Mouse (Mus musculus) right cerebral cortex, postnatal 25 days (tissue): ENCODE results near the gene Usb1.
"Not testable (repeated sequence)": the region's sequence is repeated elsewhere in the genome, so short reads cannot be mapped to it uniquely, and the experiment has no call there.

Experiments
- DNase-seq: peaks from one replicate; pipeline ENCODE4 v3.0.0; 2022

The Usb1 gene

DNA sequence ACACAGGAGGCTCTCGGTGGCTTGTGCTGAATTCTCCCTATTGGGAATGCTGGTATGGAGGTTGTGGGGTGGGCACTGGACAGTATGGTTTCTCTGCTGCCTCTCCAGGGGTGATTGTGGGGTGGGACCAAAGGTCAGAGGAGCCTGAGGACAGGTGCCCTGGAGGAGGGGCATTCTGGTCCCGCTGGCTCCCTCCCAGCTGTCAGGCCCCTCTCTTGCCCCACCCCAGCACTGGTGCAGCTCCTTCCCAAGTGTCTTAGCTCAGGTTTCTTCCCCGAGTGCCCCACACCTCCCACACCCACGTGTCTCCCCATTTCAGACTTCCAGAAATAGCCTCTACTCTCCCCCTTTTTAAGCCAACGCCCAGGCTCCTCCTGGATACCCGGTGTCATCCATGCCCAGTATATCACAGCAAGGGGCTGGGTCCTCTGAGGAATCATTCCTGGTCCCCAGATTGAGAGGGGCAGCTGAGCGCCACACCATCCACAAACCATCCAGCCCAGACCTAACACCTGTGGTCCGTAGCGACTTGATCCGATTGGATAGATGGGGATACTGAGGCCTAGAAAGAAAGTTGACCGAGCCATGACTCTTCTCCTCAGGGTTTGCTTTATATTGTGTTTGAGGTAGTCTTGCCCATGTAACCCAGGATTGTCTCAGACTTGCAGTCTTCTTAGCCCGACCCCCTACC lies 44.4 kb downstream of the Usb1 start:
- no peak for DNase-seq

DNA sequence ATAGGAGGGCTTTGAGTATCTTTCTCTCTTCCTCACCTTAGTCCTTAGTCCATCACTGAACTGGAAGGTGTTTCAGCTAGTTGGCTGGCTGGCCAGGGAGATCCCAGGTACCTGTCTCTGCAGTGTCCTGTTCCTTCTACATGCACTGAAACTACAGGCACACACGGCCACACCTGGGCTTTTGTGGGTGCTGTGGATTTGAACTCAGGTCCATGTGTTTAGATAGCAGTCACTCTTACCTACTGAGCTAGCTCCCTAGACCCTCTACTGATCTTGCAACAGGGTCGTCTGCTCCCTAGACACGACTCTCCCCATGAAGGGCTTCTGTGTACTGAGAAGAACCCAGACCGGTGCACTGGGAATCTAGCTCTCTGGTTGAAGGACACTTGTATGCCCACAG lies 45.0 kb downstream of the Usb1 start:
- no peak for DNase-seq

DNA sequence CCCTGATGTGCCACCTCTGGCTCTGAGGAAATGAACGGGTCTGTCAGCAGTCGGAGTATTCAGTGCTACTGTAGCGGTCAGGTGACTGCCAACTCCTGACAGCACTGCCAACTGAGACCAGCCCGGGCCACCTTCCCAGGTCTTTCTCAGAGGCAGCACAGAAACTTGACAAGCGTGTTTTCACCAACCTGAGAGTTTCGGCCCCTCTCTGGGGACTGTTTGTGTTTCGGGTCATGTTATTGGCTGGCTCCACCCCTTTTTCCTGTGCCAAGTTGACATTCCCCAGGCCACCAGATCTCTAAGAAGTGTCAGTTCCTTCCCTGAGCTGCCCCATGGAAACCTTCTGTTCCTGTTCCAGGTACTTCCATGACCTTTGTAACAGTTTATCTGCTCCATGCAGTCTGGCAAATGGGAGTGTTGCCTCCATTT lies 45.8 kb downstream of the Usb1 start:
- no peak for DNase-seq

DNA sequence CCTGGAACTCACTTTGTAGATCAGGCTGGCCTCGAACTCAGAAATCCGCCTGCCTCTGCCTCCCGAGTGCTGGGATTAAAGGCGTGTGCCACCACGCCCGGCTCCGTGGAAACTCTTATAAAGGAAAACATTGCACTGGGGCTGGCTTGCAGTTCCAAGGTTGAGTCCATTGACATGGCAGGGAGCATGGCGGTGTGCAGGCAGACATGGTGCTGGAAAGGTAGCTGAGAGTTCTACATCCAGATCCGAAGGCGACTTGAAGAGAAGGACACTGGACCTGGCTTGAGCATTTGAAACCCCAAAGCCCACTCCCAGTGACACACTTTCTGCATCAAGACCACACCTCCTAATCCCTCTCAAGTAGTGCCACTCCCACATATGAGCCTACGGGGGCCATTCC lies 46.8 kb downstream of the Usb1 start:
- not testable (repeated sequence) for DNase-seq

GRCm38 (mm10) chr8:95380953-95381352 lies 48.9 kb downstream of the Usb1 start:
- DNase-seq: no peak

DNA sequence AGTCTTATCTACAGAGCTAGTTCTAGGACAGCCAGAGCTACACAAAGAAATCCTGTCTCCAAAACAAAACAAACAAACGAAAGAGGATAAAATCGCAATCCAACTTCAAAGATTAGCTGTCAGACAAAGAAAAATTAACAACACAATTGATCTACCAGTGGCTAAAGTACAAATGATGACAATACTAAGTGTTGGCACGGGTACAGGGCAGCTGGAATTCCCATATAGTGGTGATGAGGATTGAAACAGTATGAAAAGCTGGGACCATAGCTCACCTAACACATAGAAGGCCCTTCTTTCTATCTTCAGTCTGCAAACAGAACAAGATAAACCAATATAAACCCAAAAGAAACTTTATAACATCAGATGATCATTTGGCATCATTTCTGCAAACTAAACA lies 49.5 kb downstream of the Usb1 start:
- DNase-seq: no peak

GRCm38 (mm10) chr8:95384501-95384900 lies 52.4 kb downstream of the Usb1 start:
- no peak for DNase-seq

DNA sequence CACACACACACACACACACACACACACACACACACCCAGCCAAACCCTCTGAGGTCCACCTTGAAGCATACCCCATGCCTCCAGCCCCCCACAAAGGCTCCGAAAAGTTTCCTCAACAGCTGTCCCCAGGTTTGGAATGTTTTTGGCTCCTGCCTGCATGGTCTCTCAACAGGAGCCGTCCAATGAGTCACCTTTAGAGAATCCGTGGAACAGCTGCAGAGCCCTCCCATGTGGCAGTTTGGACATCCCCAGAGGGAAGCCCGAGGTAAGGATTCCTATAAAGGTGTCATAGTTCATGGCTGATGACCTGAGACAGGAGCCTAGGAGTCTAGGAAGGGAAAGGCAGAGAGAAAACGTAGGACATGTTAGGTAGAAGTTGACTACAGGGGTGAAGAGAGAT lies 54.0 kb downstream of the Usb1 start:
- DNase-seq: no peak

GRCm38 (mm10) chr8:95387221-95387620 lies 55.1 kb downstream of the Usb1 start:
- no peak for DNase-seq

DNA sequence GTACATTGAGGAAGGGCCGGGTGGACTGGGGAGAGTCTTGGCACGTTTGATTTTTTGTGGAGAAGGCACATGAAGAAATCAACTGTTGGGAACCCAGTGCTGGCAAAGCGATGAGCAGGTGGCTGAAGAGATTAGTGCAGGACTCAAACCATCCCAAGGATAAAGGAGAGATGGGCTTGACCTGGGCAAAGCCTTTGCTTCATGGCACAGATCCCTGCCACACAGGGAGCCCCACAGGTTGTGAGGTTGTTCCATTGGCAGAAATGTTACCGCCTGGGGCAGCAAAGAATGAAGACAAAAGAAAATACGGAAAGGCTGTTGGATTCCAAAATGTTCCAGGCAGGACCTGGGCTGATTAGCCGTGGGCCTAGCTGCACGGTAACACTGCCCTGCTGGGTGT lies 55.9 kb downstream of the Usb1 start:
- DNase-seq: no peak

- DNase-seq: no peak
Measured at GRCm38 (mm10) chr8:95390312-95390711, 58.2 kb downstream of the Usb1 start.

DNA sequence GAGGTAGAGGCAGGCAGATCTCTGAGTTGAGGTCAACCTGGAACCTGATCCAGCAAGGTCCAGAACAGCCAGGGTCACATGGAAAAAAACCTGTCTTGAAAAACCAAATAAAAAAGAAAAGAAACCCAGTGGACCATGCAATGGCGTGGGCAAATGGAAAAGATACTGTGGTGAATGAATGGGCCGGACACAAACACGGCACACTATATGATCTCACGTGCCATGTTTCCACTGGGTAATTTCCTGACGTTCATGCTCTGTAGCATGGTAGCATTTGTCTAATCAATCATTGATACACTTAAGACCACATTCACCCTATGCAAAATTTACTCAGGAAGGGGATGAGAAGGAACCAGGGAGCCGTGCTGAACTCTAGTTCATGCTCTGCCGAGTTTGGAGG lies 59.0 kb downstream of the Usb1 start:
- DNase-seq: no peak

DNA sequence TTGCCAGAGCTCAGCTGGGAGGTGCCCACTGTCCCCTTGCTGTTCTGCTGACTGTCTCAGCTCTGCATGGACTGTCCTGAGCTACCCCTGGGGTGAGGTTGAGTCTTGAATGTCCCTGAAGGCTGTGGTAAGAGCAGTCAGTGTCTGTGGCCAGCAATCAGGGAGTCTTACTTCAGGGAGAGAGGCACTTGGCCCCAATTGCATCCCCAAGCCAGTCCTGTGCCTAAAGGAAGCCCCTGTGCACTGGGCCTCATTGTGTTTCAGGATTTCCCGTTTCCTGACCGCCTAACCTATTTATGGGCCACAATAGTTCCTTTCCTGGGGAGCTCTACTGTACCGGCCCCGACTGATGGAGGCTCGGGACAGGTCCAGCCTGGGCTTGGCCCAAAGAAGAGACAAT lies 60.5 kb downstream of the Usb1 start:
- DNase-seq: no peak

DNA sequence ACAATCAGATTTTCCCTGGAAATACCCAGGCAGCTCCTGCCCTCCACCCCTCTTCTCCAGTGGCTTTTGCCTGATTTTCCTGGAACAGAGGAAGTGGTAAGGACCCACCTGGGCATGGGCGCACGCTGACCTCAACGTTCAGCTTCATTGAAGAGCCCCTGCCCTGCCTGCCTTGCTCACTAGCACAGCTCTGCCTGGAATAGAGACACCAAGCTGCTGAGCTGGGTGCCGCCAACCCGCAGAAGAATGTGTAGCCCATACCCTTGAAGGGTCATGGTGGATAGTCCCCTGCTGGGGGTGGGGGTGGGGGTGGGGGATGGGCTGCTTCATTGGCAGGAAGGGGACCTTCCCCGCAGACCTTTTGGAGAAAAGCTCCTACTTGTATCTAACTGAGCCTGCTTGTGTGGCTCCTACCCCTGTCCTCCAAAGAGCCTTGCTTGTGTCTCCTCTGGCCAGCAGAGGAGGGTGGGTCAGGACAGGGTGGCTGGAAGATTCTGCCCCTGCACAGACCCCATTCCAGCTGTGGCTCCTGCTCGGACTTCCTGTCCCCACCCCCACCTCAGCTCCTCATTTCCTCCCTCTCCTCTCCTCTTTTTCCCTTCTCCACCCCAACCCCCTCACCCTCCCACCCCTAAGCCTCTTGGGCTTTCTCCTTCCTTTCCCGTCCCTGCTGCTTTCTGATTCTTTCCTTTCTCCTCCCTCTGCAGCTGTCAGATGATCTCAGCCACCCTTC lies 63.3 kb downstream of the Usb1 start:
- DNase-seq: no peak

DNA sequence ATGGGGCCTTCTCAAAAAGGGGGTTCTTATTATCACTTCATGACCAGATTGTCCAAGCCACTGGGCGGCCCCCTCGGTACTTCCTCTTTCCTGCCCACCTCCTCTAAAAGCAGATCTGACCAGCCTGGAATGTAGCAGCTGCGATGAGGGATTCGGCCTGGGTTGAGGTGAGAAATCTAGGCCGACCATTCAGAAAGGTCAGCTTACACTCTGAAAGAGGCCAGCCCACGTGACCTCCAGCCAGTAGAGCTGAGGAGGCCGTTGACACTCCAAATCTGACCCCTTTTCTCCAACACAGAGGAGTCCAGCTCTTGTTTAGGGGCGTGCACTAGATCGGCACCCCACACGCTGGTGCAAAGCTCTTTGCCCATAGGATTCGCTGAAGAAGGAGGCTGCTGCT lies 64.7 kb downstream of the Usb1 start:
- DNase-seq: no peak
